In the genomic region with DNA sequence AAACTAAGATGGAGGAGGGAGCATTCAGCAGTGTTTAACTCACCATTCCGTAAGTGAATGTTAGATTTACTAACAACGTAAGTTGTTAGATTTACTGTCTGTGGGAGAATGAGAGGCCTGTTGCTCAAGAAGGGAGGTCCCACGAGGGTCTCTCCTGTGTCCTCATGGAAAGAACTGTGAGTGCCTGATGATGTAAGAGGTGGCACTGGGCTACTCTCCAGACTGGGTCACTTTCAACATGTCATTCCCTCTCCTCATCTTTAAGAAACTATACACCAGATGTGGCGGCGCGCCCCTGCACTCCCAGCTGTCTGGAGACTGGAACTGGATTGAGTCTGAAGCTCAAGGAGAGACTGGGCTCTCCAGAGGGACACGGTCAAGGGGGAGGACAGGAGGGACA, we compare ENCODE assay signal across 25 mouse cellular contexts.
"Had no signal": no experiment of that assay in that cellular context is flagged by ENCODE, and none has a peak within 500 bp of the region (broad histone marks: within the 10 kb centered on the region; RNA-seq: fewer than 3 reads in every experiment).

No protein-coding gene starts in this region.

- H3K27ac ChIP-seq: heart, adult 2 months; heart, embryonic 13.5 days; heart, embryonic 15.5 days; hindbrain, embryonic 13.5 days; hindbrain, embryonic 15.5 days; hindbrain, postnatal 0 days; kidney, embryonic 15.5 days; kidney, postnatal 0 days; limb, embryonic 13.5 days; limb, embryonic 15.5 days had no signal

- H3K36me3 ChIP-seq: heart, embryonic 13.5 days; heart, embryonic 15.5 days; hindbrain, embryonic 13.5 days; hindbrain, embryonic 15.5 days; kidney, embryonic 15.5 days; limb, embryonic 13.5 days; limb, embryonic 15.5 days had no signal

- H3K9me3 ChIP-seq: heart, embryonic 13.5 days; heart, embryonic 15.5 days; hindbrain, embryonic 13.5 days; hindbrain, embryonic 15.5 days; kidney, embryonic 15.5 days; limb, embryonic 13.5 days; limb, embryonic 15.5 days had no signal

- H3K4me2 ChIP-seq: heart, embryonic 11.5 days; heart, embryonic 13.5 days; heart, embryonic 15.5 days; hindbrain, embryonic 13.5 days; hindbrain, embryonic 15.5 days; kidney, embryonic 15.5 days; limb, embryonic 13.5 days; limb, embryonic 15.5 days had no signal

- H3K4me1 ChIP-seq: heart, embryonic 13.5 days; heart, embryonic 15.5 days; hindbrain, embryonic 13.5 days; hindbrain, embryonic 15.5 days; kidney, embryonic 15.5 days; limb, embryonic 13.5 days; limb, embryonic 15.5 days had no signal

- H3K4me3 ChIP-seq: heart, adult 2 months; heart, embryonic 13.5 days; heart, embryonic 15.5 days; hindbrain, embryonic 13.5 days; hindbrain, embryonic 15.5 days; kidney, embryonic 15.5 days; limb, embryonic 13.5 days; limb, embryonic 15.5 days had no signal

- DNase-seq: gastrocnemius, postnatal 14 days; gastrocnemius, postnatal 36 days; heart, adult 11 months; heart, adult 2 months; heart, postnatal 14 days; heart, postnatal 36 days; kidney, adult 11 months; kidney, adult 2 months; kidney, adult 9 months; kidney, postnatal 14 days; kidney, postnatal 36 days; layer of hippocampus, adult 9-11 months; layer of hippocampus, postnatal 36 days; left cerebral cortex, postnatal 4 days had no signal

- ATAC-seq: hindbrain, postnatal 0 days; intestine, embryonic 16.5 days had no signal

- H3K9ac ChIP-seq: heart, embryonic 13.5 days; heart, embryonic 15.5 days; hindbrain, embryonic 13.5 days; hindbrain, embryonic 15.5 days; kidney, embryonic 15.5 days; limb, embryonic 13.5 days; limb, embryonic 15.5 days had no signal

- H3K27me3 ChIP-seq: heart, embryonic 13.5 days; heart, embryonic 15.5 days; hindbrain, embryonic 13.5 days; hindbrain, embryonic 15.5 days; kidney, embryonic 15.5 days; limb, embryonic 13.5 days; limb, embryonic 15.5 days had no signal
